Mouse (Mus musculus): ENCODE data around the gene Lrrc73. TPM values are rescaled to one million over a fixed set of nuclear protein-coding genes. Genes with fewer than 3 reads are reported as not detected.

The Lrrc73 gene
- total RNA-seq, 2 experiments from 2014 or later = 63.1 to 73.6 TPM

DNA sequence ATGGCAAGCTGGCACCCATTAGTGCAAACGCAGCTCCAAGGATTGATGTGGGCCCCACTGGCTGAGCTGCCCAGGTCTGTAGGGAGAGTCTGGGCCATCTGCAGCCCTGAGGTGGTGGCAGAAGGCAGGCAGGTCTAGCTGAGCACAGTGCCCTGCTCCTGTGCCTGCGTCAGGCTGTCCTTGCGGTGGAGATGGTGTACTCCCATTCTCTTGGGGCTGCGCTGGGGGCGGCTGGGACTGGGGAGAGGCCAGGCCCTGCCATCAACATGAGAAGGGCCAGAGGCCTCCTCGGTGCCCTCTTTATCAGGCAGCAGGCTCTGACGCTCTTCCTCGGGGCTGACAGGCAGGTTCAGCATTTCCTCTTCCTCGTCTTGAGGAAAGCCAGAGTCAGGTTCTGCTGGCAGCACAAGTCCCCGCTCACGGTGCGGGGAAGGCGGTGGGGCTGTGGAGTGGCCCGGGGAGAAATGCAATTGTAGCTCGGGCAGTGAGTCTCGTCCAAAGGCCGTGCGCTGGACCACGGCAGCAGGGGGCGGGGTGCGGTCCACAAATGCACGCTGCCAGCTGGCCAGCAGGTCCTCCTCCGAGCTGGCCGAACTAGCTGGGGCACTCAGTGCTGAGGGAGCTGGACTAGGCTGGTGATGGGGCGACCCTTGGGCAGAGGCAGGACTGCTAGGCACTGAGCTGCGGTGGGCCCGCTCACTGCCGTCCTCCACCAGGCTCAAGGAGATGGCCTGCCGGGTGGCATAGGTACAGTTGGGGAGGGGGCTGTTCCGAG, 5.1 kb downstream of the Lrrc73 start:
- DNase-seq (ENCODE audit: low spot score in 2 of 2) = peak in 1 of 2 experiments; percentile 3
- intact Hi-C loops (cut with DNase I) = no loop called here

DNA sequence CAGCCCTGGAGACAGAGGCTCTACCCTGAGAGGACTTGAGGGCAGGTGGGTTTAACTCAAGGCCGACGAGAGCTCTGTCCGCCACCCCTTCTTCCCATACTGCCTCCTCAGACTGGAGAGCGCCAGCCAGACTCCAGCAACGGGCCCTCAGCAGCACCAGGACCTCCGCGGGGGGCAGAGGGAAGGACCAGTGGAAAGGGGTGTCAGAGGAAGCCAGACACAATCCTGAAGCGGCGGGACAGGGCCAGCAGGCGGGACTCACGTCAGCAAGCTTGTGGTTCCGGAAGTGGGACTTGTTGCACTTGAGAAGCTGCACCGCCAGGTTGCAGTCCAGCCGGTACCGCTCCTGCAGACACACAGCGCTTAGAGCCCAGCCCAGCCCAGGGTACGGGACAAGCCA, 6.3 kb downstream of the Lrrc73 start:
- intact Hi-C loops (cut with DNase I) = loop anchor here (5.0 kb wide), 1 partner anchor 253 kb away; no protein-coding TSS in a partner anchor
- DNase-seq (ENCODE audit: low spot score in 2 of 2) = no peak

DNA sequence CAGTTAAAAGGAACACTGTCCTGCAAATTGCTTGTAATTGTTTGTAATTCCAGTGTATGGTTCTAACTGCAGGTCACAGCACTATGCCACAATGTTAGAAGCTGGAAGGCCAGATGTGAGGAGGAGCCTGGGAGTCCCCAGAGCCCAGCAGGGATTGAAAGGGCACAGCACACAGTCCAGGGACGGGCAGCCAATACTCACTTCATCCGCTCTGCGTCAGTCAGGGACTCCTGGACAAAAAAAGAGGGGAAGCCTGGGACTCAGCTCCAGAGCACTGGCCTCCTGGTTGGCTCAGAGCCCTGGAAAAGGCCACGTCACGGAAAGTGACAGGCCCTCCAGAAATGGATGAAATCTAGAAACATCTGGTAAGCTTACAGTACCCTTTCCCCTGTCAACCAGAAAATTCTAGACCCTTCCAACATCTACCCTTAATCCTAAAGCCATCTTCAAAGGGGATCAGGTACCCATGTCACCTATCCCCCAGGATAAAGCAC, 8.9 kb downstream of the Lrrc73 start:
- intact Hi-C loops (cut with DNase I) = loop anchor here (5.0 kb wide), 1 partner anchor 250 kb away; no protein-coding TSS in a partner anchor
- no peak for DNase-seq (ENCODE audit: low spot score in 2 of 2)

DNA sequence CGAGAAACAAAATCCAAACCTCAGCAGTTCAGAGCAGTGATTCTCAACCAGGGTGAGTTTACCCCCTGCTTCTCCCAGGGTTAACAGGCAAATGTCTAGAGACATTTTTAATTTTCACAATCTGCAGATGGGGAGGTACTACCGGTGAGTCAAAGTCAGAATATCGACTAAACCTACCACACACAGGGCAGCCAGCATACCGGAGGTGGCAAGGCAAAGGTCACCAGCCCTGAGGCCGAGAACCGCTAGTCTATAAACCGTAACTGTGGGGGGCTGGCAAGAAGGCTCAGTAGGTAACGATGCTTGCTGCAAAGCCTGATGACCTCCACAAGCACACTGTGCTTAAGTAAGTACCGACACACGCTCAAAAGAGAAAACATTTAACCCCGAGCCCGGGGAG, 12.2 kb downstream of the Lrrc73 start:
- no peak for DNase-seq (ENCODE audit: low spot score in 2 of 2)
- intact Hi-C loops (cut with DNase I) = loop anchor here (5.0 kb wide), 1 partner anchor 122 kb away; no protein-coding TSS in a partner anchor

DNA sequence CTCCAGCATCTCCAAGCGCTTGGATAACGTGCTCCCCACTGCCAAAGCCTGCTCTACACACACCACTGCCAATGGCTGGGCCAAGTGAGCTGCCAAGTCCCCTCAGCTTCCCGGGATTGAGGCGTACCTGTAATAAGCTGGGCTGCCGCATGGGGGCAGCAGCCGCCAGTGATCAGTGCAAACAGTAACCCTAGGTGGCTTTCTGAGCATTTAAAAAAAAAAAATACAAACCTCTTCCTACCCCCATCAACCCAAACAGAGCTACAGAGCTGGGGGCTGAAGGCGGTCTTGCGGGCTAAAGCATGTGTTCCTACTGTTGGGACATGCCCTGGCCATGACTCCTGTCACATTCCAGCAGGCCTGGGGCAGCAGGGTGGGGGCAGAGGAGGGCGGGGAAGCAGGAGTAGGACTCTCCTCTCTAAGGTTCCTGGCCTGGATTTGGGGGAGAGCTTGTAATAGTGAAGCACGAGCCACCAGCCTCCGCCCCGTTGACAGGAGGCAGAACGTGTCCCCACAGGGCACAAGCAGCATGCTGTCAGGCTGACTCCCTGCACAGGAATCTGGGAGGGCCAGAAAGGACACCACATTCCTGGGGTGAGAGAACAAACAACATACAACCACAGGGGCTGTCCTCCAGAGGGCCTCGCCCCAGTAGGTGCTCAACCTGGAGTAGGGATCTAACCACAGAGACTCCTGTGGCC, 12.7 kb downstream of the Lrrc73 start:
- DNase-seq (ENCODE audit: low spot score in 2 of 2) = peak; percentile 82 to 85
- intact Hi-C loops (cut with DNase I) = loop anchor here (2.0 to 5.0 kb wide), 2 partner anchors 33 to 121 kb away; no protein-coding TSS in a partner anchor

DNA sequence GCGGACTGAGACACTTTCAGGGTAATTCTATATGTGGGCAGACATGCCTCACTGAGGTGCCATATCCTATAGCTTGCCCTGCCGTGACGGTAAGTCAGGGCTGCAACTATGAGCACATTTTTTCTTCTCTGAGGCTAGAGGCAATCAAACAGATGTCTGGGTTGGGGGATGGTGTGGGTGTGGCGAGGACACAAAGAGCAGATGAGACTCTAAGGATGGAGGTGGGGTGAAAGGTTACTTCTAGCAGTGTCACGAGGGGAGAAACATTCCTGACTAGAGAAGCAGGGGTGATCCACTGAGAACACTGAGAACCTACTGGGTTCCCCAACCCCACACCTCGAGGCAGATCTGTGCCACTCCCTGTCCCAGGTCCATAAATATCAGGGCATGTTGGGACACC, 13.7 kb downstream of the Lrrc73 start:
- intact Hi-C loops (cut with DNase I) = loop anchor here (2.0 to 5.0 kb wide), 2 partner anchors 32 to 120 kb away; no protein-coding TSS in a partner anchor
- DNase-seq (ENCODE audit: low spot score in 2 of 2) = no peak

DNA sequence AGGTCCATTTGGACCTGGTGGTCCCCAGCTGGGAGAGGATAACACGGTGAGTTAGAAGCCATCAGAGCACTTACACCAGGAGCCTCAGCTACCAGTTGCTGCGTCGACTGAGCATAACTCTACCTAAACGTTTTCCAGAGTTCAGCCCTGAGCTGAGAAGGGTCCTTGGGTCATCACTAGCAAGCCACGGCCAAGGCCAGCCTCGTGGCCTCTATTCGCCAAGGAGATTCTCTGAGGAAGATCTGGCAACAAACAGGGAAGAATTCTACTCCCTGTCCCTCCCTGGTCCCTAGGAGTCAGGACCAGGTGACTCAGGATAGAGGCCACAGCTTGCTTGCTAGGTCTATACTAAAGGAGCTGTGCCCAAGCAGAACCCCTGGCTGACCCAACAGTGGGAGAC, 14.2 kb downstream of the Lrrc73 start:
- no peak for DNase-seq (ENCODE audit: low spot score in 2 of 2)

DNA sequence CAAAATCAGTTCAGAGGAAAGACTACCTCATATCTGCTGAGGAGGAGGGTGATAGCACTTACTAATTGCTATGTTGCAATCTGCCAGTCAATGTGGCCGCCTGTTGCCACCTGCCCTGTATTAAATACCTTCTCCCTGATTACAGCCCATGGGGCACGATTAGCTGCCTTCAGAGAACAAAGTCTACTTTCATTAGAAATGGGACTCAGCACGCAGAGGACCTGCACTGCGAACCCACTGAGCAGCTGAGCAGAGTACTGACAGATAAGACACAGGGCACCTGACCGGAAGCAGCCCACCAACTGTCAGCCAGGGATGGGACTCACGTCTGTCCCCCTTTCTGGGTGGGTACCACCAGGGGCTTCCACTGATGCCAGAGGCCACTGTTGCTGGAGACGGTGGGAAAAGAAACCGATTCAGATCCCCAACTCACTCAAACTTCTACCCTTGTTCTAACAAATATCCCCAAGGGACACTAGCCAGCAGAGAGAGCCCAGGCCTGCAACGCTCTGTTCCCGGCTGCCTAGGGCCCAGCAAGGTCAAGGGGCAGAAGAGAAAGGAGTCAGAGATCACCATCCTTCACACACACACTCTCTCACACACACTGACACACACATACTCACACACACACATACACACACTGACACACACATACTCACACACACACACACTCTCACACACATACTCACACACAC, 14.8 kb downstream of the Lrrc73 start:
- no peak for DNase-seq (ENCODE audit: low spot score in 2 of 2)
- intact Hi-C loops (cut with DNase I) = loop anchor here (5.0 kb wide), 1 partner anchor 119 kb away; no protein-coding TSS in a partner anchor

More for the DNA sequence above, 14.2 kb downstream of the Lrrc73 start:
- intact Hi-C loops (cut with DNase I) = loop anchor here (2.0 to 5.0 kb wide), 2 partner anchors 31 to 120 kb away; no protein-coding TSS in a partner anchor

DNA sequence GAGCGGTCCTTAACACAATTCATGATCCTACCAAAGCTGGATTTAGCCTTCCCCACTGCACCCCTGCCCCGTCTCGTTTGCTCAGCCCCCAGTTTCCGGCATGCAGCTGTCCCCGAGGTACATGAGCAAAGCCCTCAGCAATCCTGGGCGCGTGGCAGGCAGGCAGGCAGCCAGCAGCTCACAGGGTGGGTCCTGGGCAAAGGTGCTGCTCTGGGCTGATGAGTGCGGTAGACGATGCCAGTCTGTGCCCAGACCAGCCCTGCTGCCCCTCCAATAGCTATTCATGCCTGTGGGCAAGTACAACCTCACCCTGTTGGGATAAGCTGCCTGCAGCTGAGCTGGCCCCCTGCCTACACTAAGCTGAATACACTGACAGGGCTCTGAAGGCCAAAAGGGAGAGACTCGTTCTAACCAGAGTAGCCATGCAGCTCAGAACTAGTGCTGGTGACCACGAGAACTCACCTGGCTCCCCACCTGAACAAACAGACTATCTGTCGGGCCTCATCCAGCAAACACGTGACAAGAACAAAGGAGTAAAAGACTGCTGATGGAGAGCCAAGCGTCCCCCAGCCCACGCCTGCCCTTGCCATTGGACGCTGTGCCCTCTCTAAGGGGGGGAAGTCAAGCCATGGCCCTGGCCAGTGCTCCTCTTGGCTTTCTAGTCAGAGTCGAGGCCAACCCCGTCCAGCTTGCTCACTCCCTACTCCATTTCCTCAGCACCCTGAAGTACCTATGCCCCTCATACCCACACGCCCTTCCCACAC, 16.6 kb downstream of the Lrrc73 start:
- intact Hi-C loops (cut with DNase I) = loop anchor here (5.0 kb wide), 1 partner anchor 117 kb away; no protein-coding TSS in a partner anchor
- DNase-seq (ENCODE audit: low spot score in 2 of 2) = no peak

DNA sequence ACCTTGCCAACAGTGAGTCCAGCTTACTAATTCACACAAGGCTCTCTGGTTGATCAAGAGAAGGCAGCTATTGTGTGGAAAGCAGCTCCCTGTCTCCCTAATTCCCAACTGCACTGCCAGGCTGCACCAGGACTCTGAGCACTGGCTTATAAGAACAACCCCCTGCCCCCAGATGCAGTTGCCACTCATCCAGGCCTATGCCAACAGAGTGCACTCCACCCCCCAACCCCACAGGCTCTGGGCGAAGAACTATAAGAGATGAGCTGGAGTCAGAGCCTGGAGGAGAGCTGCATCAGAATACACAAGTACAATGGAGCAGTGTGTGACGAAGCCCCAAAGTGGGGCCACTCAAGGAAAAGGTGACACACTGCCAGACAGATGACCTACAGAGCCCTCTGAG, 18.7 kb downstream of the Lrrc73 start:
- no peak for DNase-seq (ENCODE audit: low spot score in 2 of 2)
- intact Hi-C loops (cut with DNase I) = no loop called here

DNA sequence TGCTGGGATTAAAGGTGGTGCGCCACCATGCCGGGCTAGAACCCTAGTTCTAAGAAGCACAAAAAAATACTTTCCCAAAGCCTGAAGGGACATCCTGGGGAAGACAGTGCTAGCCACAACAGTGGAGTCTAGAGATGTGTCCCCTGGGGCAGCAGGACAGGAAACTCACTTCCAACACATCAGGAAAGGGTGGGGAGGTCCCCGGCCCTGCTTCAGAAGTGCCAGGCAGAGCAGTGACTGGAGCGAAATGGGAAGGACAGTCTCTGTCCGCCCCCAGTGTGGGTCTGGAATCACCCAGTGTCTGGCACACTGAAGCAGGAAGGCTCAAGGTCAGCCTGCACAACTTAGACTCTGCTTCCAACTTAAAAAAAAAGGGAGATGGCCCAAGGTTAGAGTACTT, 19.3 kb downstream of the Lrrc73 start:
- no peak for DNase-seq (ENCODE audit: low spot score in 2 of 2)

DNA sequence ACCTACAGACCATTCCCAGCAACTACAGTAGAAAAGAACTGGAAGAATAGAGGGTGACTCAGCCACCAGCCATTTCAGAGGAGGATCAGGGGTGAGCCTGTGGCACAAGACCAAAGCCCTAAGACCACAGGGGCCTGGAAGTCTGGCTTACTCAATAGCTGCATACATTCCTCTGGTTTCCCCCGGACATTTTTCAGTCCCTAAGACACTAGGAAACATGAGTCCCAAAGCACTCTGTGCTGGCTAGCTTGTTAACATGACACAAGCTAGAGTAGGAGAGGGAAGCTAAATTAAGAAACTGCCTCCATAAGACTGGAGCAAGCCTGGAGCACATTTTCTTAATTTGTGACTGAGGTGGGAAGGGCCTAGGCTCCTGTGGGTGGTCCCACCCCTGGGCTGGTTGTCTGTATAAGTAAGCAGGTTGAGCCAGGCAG, 20.5 kb downstream of the Lrrc73 start:
- intact Hi-C loops (cut with DNase I) = no loop called here
- no peak for DNase-seq (ENCODE audit: low spot score in 2 of 2)

More for the DNA sequence above, 19.3 kb downstream of the Lrrc73 start:
- intact Hi-C loops (cut with DNase I) = no loop called here

DNA sequence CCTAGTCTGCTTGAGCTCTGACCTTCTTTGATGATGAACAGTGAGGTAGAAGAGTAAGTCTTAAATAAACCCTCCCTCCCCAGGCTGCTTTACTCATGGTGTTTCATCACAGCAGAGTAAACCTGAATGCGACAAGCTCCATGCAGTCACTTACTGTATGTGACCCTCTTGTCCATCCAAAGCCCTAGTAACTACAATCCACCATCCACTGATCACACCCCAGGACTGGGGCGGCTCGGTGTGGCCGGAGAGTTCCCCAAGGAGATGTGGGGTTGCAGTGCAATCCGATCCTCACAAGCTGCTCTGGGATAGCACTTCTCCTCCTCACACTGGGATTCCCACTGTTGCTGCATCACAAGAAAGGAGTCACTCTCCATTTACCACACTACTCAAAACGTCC, 21.1 kb downstream of the Lrrc73 start:
- no peak for DNase-seq (ENCODE audit: low spot score in 2 of 2)
- intact Hi-C loops (cut with DNase I) = no loop called here

DNA sequence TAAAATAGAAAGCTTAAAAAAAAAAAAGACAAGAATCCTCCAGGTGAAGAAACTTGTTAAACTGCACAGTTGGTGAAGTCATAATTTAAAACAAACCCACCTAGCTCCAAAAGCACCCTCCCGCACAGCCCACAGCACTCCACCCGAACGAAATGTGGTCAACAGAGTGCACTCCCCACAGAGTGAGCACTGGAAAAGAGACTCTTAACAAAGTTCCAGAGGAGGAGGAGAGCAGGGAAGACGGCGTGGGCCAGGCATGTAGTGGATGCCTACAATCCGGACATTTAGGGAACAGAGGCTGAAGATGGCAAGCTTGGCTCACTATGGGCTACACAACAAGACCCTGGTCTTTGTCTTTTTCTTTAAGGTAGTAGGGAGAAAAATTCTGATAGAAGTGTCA, 21.7 kb downstream of the Lrrc73 start:
- intact Hi-C loops (cut with DNase I) = no loop called here
- no peak for DNase-seq (ENCODE audit: low spot score in 2 of 2)

DNA sequence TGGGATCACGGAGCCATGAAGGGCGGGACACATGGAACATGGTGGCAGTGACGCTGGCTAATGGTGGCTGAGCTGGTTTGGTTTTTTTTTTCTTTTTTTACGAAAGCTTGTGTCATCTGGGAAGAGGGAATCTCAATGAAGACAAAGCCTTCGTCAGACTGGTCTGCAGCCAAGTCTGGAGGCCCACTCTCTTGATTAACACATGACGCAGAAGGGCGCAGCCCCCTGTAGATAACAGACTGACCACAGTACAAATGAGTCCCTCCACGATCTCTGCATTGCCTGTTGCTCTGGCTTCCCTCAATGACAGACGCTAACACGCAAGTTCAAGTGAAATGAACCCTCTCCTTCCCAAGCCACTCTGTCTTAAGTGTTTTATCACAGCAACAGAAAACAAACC, 22.2 kb downstream of the Lrrc73 start:
- intact Hi-C loops (cut with DNase I) = no loop called here
- DNase-seq (ENCODE audit: low spot score in 2 of 2) = no peak

DNA sequence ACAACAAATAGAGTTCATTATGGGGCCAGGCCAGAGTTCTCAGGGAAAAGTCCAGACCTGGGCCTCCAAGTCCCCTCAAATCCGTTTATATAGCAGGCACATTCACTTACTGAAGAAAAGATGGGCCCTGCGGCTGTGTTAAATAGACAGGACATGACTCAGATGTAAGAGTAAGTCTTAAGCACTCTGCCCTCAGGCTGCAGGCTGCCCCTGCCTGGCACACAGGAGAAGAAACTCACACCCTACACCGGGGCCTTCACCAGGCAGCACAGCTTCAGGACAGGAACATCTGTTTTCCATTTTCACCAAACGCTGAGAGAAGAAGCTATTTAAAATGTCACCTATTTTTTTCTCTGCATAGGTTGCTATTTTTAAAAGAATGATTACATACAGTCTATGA, 24.3 kb downstream of the Lrrc73 start:
- DNase-seq (ENCODE audit: low spot score in 2 of 2) = no peak
- intact Hi-C loops (cut with DNase I) = no loop called here

DNA sequence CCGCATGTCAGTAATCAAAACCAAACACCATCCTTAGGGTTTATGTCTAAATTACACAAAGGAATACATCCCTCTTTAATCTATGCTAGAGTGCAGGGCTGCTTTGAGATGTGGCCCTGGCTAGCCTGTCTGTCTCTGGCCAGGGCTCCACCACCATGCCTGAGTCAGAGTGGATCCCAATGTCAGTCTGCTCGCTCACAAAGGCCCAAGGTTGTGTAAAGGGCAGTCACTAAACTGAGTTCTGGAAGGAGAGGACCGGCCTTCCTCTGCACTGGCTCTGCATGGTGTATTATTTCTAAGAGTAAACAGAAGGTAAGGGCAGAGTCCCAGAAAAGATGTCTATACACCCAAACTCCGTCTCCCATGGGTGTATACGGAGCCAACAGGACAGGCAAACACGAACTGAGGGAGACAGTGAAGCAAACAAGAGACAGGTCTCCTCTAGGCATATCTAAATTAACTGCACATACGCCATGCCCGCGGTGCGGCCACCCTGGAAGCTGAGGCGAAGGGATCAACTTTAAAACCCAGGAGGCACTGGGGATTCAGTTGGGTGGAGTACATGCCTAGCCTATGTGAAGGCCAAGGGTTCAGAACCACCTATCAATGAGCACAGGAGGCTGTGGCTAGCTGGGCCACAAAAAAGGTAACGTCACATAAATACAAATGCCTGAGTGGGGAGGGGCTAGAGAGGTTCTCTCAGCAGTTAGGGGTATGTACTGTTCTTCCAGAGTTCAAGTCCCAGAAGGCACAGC, 24.9 kb downstream of the Lrrc73 start:
- intact Hi-C loops (cut with DNase I) = no loop called here
- no peak for DNase-seq (ENCODE audit: low spot score in 2 of 2)

DNA sequence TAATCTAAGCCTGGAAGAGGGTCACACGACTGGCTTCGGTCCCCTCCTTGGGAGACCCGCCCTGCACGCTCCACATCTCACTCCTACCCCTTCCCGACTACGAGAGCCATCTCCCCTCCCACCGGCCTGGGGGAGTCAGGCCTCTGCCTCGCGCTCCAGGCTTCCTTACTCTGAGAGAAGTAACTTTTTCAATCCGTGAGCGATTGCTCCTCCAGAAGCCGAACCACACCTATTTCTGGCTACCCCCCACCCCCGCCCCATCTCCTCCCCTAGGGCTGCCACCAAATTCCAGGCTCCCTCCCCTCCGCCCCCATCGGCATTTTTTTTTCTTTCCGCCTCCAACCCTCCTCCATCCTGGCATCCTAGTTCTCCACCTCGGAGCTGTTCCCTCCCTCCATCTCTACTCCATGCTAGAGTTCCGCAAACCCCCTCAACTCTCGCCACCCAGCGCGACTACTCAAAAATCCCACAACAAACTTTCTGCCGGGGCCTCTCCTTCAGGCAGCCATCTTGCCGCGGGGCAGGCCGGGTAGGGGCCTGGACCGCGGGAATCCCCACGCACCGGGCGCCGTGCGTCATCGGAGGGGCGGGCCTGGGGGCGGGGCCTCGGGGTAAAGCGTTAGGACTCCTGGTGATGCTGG, 29.3 kb downstream of the Lrrc73 start, which contains the start of gene Tjap1:
Gene Tjap1, minus strand, starts transcription at position 544 of the 641 bp plus-strand sequence.
- intact Hi-C loops (cut with DNase I) = no loop called here
- DNase-seq (ENCODE audit: low spot score in 2 of 2) = peak; percentile 79 to 85

Data from left cerebral cortex, postnatal 36 days (tissue).